Mouse (Mus musculus) midbrain, embryonic 13.5 days (tissue): ENCODE results near the gene Ppa2. TPM values are rescaled to one million over a fixed set of nuclear protein-coding genes. Genes with fewer than 3 reads are reported as not detected.

Source experiments
- ATAC-seq: fragments of 200-750 bp; cut with Nextera tagmentation; 2 replicates; pipeline ENCODE4 v1.8.0; 2017; ENCODE audit warnings: mild to moderate bottlenecking, moderate TSS enrichment, moderate library complexity
- H3K27ac ChIP-seq: fragments of 300-500 bp; sonication (generic); 2 replicates; pipeline ENCODE4 v1.5.1; 2015; ENCODE audit warnings: inconsistent platforms, mild to moderate bottlenecking, moderate library complexity
- H3K27me3 ChIP-seq: fragments of 300-500 bp; sonication (generic); 2 replicates; pipeline ENCODE4 v1.6.1; 2015; ENCODE audit warnings: mild to moderate bottlenecking, inconsistent platforms
- H3K36me3 ChIP-seq: fragments of 300-500 bp; sonication (generic); 2 replicates; pipeline ENCODE4 v1.6.1; 2015; ENCODE audit warnings: mild to moderate bottlenecking, inconsistent platforms
- H3K4me1 ChIP-seq: fragments of 300-500 bp; sonication (generic); replicated peaks from 2 replicates; pipeline ENCODE4 v1.6.1; 2015; ENCODE audit warnings: inconsistent platforms
- H3K4me2 ChIP-seq: fragments of 300-500 bp; sonication (generic); replicated peaks from 2 replicates; pipeline ENCODE4 v1.6.1; 2015; ENCODE audit warnings: moderate library complexity, mild to moderate bottlenecking, inconsistent platforms
- H3K4me3 ChIP-seq: fragments of 300-500 bp; sonication (generic); replicated peaks from 2 replicates; pipeline ENCODE4 v1.5.1; 2015; ENCODE audit warnings: mild to moderate bottlenecking, inconsistent platforms
- H3K9ac ChIP-seq: fragments of 300-500 bp; sonication (generic); replicated peaks from 2 replicates; pipeline ENCODE4 v1.6.1; 2015; ENCODE audit warnings: mild to moderate bottlenecking, inconsistent platforms
- H3K9me3 ChIP-seq: fragments of 300-500 bp; sonication (generic); 2 replicates; pipeline ENCODE4 v1.6.1; 2016; ENCODE audit warnings: mild to moderate bottlenecking, inconsistent platforms
- WGBS: fragments of 180-500 bp; shearing (Covaris S2); methylation state at CpG from one replicate; pipeline ENCODE4 v1.1.7; 2015; 5-methylcytosine and 5-hydroxymethylcytosine counted together
- polyA plus RNA-seq: library from polyadenylated mRNA; unstranded; fragments of >200 nt; fragmentation: Nextera tagmentation; extraction: Ambion mirVana; gene quantifications from 2 replicates; pipeline ENCODE4 v1.2.1, GENCODE M21; 2015

The Ppa2 gene
- polyA plus RNA-seq, 1 experiment from 2014 or later: 78.8 TPM

- Histone ChIP-seq H3K9me3 (no peaks in the 10 kb centered on the region), H3K27me3 (no peaks in the 10 kb centered on the region), H3K36me3 (no peaks in the 10 kb centered on the region), H3K4me3 (no peak overlapping the region), H3K4me2 (no peak overlapping the region), H3K27ac (no peak overlapping the region), H3K4me1 (peaks cover 14% of the 10 kb centered on the region), H3K9ac (no peak overlapping the region)
- WGBS: 96% methylated on average over 14 of the region's 14 CpGs
- no peak for ATAC-seq
Observed at GRCm38 (mm10) chr3:133315011-133315410, 5.1 kb downstream of the Ppa2 start.

GRCm38 (mm10) chr3:133315647-133316046 lies 5.7 kb downstream of the Ppa2 start:
- no peak overlapping the region for H3K4me3 ChIP-seq
- H3K27ac ChIP-seq: no peak overlapping the region
- H3K27me3 ChIP-seq: no peaks in the 10 kb centered on the region
- peaks cover 14% of the 10 kb centered on the region for H3K4me1 ChIP-seq
- H3K9ac ChIP-seq: no peak overlapping the region
- no peaks in the 10 kb centered on the region for H3K9me3 ChIP-seq
- no peak overlapping the region for H3K4me2 ChIP-seq
- no peak for ATAC-seq
- no peaks in the 10 kb centered on the region for H3K36me3 ChIP-seq
- 95% methylated on average over 8 of the region's 8 CpGs for WGBS

- 92% methylated on average over 4 of the region's 4 CpGs for WGBS
- H3K9ac ChIP-seq: no peak overlapping the region
- no peak overlapping the region for H3K4me3 ChIP-seq
- ATAC-seq: no peak
- no peak overlapping the region for H3K27ac ChIP-seq
- H3K9me3 ChIP-seq: no peaks in the 10 kb centered on the region
- no peaks in the 10 kb centered on the region for H3K27me3 ChIP-seq
- no peaks in the 10 kb centered on the region for H3K4me1 ChIP-seq
- H3K36me3 ChIP-seq: 0 out of 2 replicates have a peak, but pooled peaks cover 3% of the 10 kb centered on the region
- no peak overlapping the region for H3K4me2 ChIP-seq
Observed at GRCm38 (mm10) chr3:133317845-133318244, 7.9 kb downstream of the Ppa2 start.

GRCm38 (mm10) chr3:133318596-133318995 lies 8.7 kb downstream of the Ppa2 start:
- Histone ChIP-seq H3K4me3 (no peak overlapping the region), H3K27me3 (no peaks in the 10 kb centered on the region), H3K36me3 (0 out of 2 replicates have a peak, but pooled peaks cover 3% of the 10 kb centered on the region), H3K27ac (no peak overlapping the region), H3K9ac (no peak overlapping the region), H3K9me3 (no peaks in the 10 kb centered on the region), H3K4me2 (no peak overlapping the region), H3K4me1 (no peaks in the 10 kb centered on the region)
- 89% methylated on average over 15 of the region's 15 CpGs for WGBS
- no peak for ATAC-seq

GRCm38 (mm10) chr3:133319795-133320194 lies 9.9 kb downstream of the Ppa2 start:
- Histone ChIP-seq H3K4me2 (no peak overlapping the region), H3K9me3 (no peaks in the 10 kb centered on the region), H3K4me1 (no peaks in the 10 kb centered on the region), H3K4me3 (no peak overlapping the region), H3K27ac (no peak overlapping the region), H3K36me3 (0 out of 2 replicates have a peak, but pooled peaks cover 3% of the 10 kb centered on the region), H3K27me3 (no peaks in the 10 kb centered on the region), H3K9ac (no peak overlapping the region)
- ATAC-seq: no peak
- WGBS: 76% methylated on average over 7 of the region's 7 CpGs

- no peak overlapping the region for H3K27ac ChIP-seq
- ATAC-seq: no peak
- H3K27me3 ChIP-seq: no peaks in the 10 kb centered on the region
- 97% methylated on average over 6 of the region's 6 CpGs for WGBS
- no peak overlapping the region for H3K9ac ChIP-seq
- H3K4me3 ChIP-seq: no peak overlapping the region
- H3K36me3 ChIP-seq: peaks cover 5% of the 10 kb centered on the region; the same call in 1 of the 2 replicates
- H3K9me3 ChIP-seq: no peaks in the 10 kb centered on the region
- H3K4me2 ChIP-seq: no peak overlapping the region
- no peaks in the 10 kb centered on the region for H3K4me1 ChIP-seq
Observed at GRCm38 (mm10) chr3:133320313-133320712, 10.4 kb downstream of the Ppa2 start.

- no peak for ATAC-seq
- Histone ChIP-seq H3K36me3 (peaks cover 7% of the 10 kb centered on the region), H3K9me3 (no peaks in the 10 kb centered on the region), H3K9ac (no peak overlapping the region), H3K27me3 (no peaks in the 10 kb centered on the region), H3K4me1 (no peaks in the 10 kb centered on the region), H3K4me3 (no peak overlapping the region), H3K27ac (no peak overlapping the region), H3K4me2 (no peak overlapping the region)
- WGBS: 94% methylated on average over 10 of the region's 10 CpGs
Observed at GRCm38 (mm10) chr3:133321928-133322327, 12.0 kb downstream of the Ppa2 start.

- Histone ChIP-seq H3K9me3 (no peaks in the 10 kb centered on the region), H3K36me3 (peaks cover 13% of the 10 kb centered on the region), H3K27ac (no peak overlapping the region), H3K4me1 (no peaks in the 10 kb centered on the region), H3K27me3 (no peaks in the 10 kb centered on the region), H3K4me2 (no peak overlapping the region), H3K4me3 (no peak overlapping the region), H3K9ac (no peak overlapping the region)
- ATAC-seq: no peak
- WGBS: 75% methylated on average over 4 of the region's 4 CpGs
Observed at GRCm38 (mm10) chr3:133322552-133322951, 12.6 kb downstream of the Ppa2 start.

GRCm38 (mm10) chr3:133325135-133325534 lies 15.2 kb downstream of the Ppa2 start:
- WGBS: 27% methylated on average over 5 of the region's 5 CpGs

GRCm38 (mm10) chr3:133328551-133328950 lies 18.6 kb downstream of the Ppa2 start:
- no peak overlapping the region for H3K4me3 ChIP-seq
- H3K4me2 ChIP-seq: no peak overlapping the region
- peaks cover 6% of the 10 kb centered on the region for H3K4me1 ChIP-seq
- WGBS: 88% methylated on average over 13 of the region's 13 CpGs
- no peak overlapping the region for H3K9ac ChIP-seq
- no peaks in the 10 kb centered on the region for H3K9me3 ChIP-seq
- H3K27ac ChIP-seq: no peak overlapping the region
- peaks cover 29% of the 10 kb centered on the region for H3K36me3 ChIP-seq
- no peaks in the 10 kb centered on the region for H3K27me3 ChIP-seq
- ATAC-seq: no peak

More at GRCm38 (mm10) chr3:133325135-133325534, 15.2 kb downstream of the Ppa2 start:
- Histone ChIP-seq H3K4me1 (no peaks in the 10 kb centered on the region), H3K4me2 (no peak overlapping the region), H3K36me3 (peaks cover 14% of the 10 kb centered on the region), H3K9me3 (no peaks in the 10 kb centered on the region), H3K9ac (no peak overlapping the region), H3K27me3 (no peaks in the 10 kb centered on the region), H3K4me3 (no peak overlapping the region), H3K27ac (no peak overlapping the region)
- no peak for ATAC-seq

GRCm38 (mm10) chr3:133329406-133329805 lies 19.5 kb downstream of the Ppa2 start:
- ATAC-seq: no peak

GRCm38 (mm10) chr3:133331184-133331866 lies 21.4 kb downstream of the Ppa2 start:
- 62% methylated on average over 15 of the region's 15 CpGs for WGBS

More at GRCm38 (mm10) chr3:133329406-133329805, 19.5 kb downstream of the Ppa2 start:
- Histone ChIP-seq H3K27me3 (no peaks in the 10 kb centered on the region), H3K36me3 (peaks cover 29% of the 10 kb centered on the region), H3K4me2 (no peak overlapping the region), H3K9me3 (no peaks in the 10 kb centered on the region), H3K27ac (no peak overlapping the region), H3K4me1 (peaks cover 6% of the 10 kb centered on the region), H3K9ac (no peak overlapping the region), H3K4me3 (no peak overlapping the region)
- WGBS: 79% methylated on average over 2 of the region's 2 CpGs

GRCm38 (mm10) chr3:133332280-133332679 lies 22.4 kb downstream of the Ppa2 start:
- WGBS: 91% methylated on average over 5 of the region's 5 CpGs
- no peaks in the 10 kb centered on the region for H3K27me3 ChIP-seq
- ATAC-seq: no peak
- no peak overlapping the region for H3K9ac ChIP-seq
- H3K27ac ChIP-seq: no peak overlapping the region
- H3K4me2 ChIP-seq: no peak overlapping the region
- H3K4me3 ChIP-seq: no peak overlapping the region
- no peaks in the 10 kb centered on the region for H3K9me3 ChIP-seq
- H3K36me3 ChIP-seq: peaks cover 22% of the 10 kb centered on the region
- peaks cover 6% of the 10 kb centered on the region for H3K4me1 ChIP-seq

More at GRCm38 (mm10) chr3:133331184-133331866, 21.4 kb downstream of the Ppa2 start:
- Histone ChIP-seq H3K4me1 (peaks cover 6% of the 10 kb centered on the region), H3K4me2 (no peak overlapping the region), H3K9me3 (no peaks in the 10 kb centered on the region), H3K9ac (no peak overlapping the region), H3K4me3 (no peak overlapping the region), H3K36me3 (peaks cover 25% of the 10 kb centered on the region), H3K27ac (no peak overlapping the region), H3K27me3 (no peaks in the 10 kb centered on the region)
- peak; percentile 61; the same call in 1 of the 2 replicates for ATAC-seq
